Mouse (Mus musculus) yolk sac, embryonic 10.5 days (tissue): Measurements from ENCODE around the gene Cmklr1.

Source experiments
- DNase-seq: peaks from one replicate; pipeline ENCODE4 v3.0.0-alpha.2; 2017; ENCODE audit warnings: low spot score

The Cmklr1 gene

GRCm38 (mm10) chr5:113650035-113650865 is at the start of gene Cmklr1:
Cmklr1 (minus strand) TSS chr5:113650426.
- DNase-seq: no peak

DNA sequence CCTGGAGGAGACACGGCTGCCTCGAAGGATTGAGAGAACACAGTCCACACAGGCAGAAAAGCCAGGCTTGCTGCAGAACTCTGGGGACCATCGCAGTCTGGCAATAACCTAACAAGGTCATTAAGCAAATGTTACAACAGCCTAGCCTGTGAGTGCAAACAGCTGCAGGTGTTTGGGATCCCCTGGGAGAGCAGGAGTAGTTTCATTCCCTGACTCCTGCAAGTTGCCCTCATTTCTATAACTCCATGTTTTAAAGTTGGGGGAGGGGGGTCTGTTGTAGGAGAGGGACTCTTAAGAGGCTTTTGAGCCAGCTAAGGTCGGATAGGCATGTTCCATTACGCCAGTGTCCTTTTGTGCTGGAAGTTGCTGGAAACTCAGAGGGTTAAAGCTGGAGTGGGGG is 44.2 kb upstream of the Cmklr1 start:
- no peak for DNase-seq

- no peak for DNase-seq
Observed at GRCm38 (mm10) chr5:113694000-113694399, 43.8 kb upstream of the Cmklr1 start.

DNA sequence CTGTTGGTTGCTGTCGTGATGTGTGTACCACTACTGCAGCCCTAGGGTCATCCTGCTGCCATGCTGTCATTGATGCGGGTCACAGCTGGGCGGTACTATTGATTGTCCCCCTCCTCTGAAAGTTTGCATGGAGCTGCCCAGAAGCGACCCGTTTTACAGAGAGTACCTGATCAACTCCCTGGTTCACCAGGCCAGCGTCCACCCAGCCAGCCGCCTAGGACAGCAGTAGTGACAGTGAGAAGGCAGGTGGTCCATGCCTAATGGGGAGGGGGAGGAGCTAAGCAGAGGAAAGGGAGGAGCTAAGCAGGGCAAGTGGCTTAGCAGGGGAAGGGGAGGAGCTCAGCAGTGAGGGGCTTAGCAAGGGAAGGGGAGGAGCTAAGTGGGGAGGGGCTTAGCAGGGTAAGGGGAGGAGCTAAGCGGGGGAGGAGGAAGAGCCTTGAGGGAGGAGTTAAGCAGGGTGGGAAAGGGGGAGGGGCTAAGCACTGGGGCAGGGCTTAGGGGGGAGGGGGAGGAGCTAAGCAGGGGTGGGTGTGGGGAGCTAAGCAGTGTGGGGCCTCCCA is 43.0 kb upstream of the Cmklr1 start:
- DNase-seq: no peak

- no peak for DNase-seq
Observed at GRCm38 (mm10) chr5:113690866-113691265, 40.6 kb upstream of the Cmklr1 start.

DNA sequence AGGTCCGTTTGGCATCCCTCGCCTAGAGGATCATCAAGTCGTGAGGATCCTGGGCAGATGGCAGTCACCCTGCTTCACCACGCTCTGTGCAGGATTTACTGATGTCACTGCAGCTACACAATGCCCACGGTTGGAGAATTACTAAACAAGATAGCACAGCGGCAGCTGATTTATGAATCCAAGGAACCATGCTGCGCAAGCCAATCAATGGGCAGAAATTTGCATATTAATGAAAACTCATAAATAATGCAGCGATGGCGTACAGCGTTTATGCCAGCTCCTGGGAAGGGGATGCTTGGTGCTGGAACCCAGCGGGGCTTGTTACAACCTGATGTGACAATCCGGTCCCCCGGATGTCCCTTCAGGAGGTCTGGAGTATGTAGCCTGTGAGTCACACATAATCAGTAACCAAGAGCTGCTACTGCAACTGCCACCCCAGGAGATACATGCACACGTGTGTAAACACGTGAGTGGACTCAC is 39.9 kb upstream of the Cmklr1 start:
- DNase-seq: no peak

DNA sequence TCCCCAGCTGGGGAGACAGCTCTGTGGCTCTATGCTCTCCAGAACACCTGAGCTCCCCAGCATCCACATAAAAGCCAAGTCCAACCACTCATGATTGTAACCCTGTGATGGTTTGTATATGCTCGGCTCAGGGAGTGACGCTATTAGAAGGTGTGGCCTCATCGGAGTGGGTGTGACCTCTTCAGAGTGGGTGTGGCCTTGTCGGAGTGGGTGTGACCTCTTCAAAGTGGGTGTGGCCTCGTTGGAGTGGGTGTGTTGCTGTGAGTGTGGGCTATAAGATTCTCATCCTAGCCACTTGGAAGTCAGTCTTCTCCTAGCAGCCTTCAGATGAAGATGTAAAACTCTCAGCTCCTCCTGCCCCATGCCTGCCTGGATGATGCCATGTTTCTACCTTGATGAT is 37.3 kb upstream of the Cmklr1 start:
- DNase-seq: no peak

DNA sequence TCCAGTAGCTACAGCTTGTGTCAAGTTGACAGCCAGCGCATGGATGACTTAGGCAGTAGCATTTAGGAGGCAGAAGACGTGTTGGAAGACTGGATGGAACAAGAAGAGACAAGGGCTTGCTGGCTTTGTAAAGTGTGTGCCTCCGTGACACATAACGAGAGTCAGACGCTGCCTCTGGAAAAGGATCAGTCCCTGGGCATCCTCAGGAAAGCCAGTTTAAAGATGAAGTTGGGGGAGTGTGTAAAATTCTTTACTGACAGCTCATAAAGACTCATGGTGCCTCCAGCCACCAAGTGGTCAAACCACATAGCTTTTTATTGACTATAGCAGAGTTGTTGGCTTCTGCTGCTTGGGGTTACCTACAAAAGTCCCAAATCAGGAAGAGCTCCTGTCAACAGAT is 35.2 kb upstream of the Cmklr1 start:
- DNase-seq: no peak

DNA sequence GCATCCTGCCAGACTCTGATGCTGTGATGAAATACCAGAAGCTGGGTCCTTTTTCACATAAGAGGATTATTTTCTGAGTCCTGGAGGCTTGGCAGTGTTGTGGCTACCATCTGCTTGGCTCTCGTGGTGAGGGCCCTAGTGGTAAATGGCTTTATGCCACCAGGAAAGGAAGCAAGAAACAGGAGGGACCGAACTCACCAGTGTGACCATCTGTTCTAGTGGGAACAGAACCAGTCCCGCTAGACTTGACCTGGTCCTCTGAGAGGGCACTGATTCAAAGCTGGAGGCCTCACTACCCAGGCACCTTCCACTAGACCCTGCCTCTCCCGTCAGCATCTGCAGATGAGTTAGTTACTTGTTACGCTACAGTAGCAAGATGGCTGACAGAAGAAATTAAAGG is 33.0 kb upstream of the Cmklr1 start:
- no peak for DNase-seq

- no peak for DNase-seq
Observed at GRCm38 (mm10) chr5:113682472-113682871, 32.2 kb upstream of the Cmklr1 start.

DNA sequence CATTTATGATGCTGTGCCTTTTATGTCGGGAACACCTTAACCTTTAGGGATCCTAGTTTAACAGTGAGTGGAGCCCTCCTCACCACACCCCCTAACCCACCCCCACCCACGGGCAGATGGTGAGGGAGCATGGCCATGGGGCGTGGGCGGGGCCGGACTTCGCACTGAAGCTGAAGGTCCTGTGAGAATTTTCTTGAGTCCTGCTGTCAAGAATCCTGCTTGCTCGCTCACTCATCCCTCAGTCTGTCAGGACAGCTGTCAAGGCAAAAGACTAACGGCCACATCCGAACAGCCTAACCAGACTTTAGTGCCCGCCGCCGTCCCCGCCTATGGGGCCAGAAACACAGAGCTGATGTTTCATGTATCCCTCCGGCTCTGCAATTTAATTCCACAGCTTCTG is 31.0 kb upstream of the Cmklr1 start:
- DNase-seq: no peak

DNA sequence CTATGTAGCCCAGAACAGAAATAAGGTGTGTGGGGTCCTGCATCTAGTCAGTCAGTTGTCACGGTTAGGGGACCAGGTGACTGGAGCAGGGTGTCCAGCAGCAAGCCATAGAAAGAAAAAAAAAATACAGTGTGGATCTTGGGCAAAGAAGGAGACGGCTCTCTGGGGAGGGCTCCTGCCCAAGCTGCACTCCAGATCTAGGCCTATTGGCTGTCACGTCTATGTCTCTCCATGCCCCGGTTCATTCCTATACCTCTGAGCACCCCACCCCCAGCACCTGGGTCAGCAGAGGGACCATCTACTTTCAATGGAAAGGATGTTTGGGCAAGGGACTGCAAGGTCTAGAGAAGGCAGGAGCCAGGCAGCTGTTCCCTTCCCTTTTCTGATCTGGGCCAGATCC is 29.3 kb upstream of the Cmklr1 start:
- DNase-seq: no peak

- no peak for DNase-seq
Observed at GRCm38 (mm10) chr5:113678743-113679452, 28.7 kb upstream of the Cmklr1 start.

GRCm38 (mm10) chr5:113677541-113677940 is 27.3 kb upstream of the Cmklr1 start:
- DNase-seq: no peak

DNA sequence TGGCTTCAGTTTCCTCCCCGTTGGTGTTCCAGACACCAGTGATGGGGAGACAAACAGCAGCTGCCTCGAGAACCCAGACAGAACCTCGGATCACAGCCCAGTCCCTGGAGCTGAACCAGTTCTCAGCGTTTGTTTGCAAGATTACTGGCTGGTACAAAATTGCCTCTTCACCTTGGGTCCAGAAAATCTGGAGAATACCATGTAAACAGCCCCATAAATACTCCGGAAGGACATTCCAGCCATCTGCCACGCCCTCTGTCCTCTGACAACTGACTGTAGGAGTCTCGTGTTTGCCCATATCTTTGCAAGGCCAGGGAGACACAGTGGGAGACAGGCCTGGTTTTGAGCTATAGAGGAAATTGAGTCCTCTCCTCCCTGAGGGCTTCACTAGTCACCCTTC is 24.6 kb upstream of the Cmklr1 start:
- DNase-seq: no peak

- no peak for DNase-seq
Observed at GRCm38 (mm10) chr5:113672456-113672855, 22.2 kb upstream of the Cmklr1 start.

DNA sequence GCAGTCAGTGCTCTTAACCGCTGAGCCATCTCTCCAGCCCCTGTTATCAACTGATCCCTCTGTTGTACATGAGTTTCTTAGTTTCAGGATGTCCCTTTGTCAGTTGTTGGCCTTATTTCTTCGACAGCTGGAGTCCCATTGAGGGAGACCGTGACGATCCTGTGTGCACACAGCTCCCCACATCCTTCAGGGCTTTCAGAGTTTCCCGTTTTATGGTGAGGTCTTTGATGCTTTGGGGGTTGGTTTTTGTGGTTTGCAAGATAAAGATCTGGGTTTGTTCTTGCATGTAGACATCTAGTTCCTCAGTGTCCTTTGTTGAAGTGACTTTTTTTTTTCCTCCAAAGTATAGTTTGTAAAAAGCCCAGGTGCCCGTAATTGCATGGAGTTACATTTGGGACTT is 20.4 kb upstream of the Cmklr1 start:
- no peak for DNase-seq

- DNase-seq: no peak
Observed at GRCm38 (mm10) chr5:113670110-113670509, 19.9 kb upstream of the Cmklr1 start.

GRCm38 (mm10) chr5:113664629-113665195 is 14.5 kb upstream of the Cmklr1 start:
- DNase-seq: no peak

DNA sequence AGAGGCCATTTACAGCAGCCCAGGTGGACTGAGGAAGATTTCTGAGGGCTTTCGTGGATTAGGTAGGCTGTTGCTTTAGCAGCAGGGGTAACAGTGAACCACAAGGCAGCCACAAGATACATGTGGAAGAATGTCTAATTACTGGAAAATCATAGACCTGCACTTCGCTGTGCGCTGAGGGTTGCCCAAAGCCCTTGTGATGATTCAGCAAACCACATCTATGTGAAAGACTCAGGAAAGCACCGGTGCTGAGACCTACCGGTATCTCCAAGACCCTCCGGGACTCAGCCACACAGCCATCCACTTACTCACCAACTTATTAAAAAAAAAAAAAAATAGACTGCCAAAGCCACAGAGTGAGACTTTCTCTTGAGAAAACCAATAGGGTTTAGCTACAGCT is 13.9 kb upstream of the Cmklr1 start:
- DNase-seq: no peak

DNA sequence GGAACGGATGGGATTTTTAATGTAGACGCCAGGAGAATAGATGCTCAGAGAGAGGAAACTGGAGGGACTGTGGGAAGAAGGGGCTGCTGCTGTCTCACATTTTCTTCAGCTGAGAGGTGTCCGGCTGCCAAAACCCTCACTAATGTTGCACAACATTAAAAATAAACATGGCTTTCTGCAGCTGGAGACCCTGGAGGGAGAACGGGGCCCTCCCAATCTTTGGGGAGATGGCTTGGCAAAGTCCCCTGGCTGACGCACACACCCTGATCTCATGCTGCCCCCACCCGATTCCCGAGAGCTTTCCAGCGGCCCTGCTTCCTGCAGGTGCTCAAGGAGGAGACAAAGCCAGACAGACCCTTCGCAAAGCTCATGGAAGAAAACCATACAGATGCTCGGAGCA is 10.6 kb upstream of the Cmklr1 start:
- no peak for DNase-seq

DNA sequence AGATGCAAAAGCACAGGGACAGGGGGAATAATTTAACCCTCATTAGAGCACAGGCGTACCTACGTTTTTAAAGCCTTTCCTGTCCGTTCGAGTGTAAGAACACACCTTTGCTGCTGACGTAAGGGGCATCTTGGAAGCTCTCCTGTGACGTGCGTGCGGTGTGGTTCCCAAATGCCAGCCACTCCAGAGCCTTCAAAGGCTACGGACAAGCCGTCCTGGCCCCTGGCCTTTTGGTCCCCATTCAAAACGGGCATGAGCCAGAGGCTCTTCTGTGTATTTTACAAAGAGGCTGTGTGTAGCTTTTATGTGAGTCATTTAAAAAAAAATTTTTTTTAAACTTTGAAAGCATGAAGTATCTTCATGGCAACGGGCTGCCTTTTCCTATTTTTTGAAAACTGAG is 4.6 kb upstream of the Cmklr1 start:
- DNase-seq: no peak

GRCm38 (mm10) chr5:113654206-113654605 is 4.0 kb upstream of the Cmklr1 start:
- no peak for DNase-seq
